Mouse (Mus musculus): ENCODE data around the gene Slc39a9.

DNA sequence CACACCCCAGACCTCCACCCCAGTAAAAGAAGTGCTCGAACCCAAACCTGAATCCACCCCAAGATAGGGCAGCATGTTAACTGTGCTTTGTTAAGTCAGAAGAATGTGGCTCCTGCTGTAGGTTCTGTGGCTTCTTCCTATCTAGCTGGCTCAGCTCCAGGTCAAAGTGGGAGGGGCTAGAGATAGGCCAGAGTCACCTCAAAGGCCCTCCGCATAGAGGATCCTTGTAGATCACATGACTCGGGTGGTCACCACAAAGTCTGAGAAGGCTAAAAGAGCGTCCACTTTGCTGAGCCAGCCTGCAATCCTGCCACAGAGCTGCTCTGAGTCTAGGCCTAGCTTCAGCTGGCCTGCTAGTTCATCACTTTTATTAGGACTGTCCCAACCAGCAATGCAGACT lies 49.5 kb upstream of the Slc39a9 start:
- TF ChIP-seq CTCF (IDR thresholded peaks at IDR 0.05; ENCODE audit: control insufficient read depth, insufficient read depth, insufficient replicate concordance, low read depth, low read length) (no peak), POLR2A (IDR thresholded peaks at IDR 0.05; ENCODE audit: control insufficient read depth, low read depth, low read length) (no peak)

All from testis, adult 2 months (tissue).